Mouse (Mus musculus) lung, postnatal 0 days (tissue): ENCODE results near the gene St6galnac1.
"Not testable (repeated sequence)": the region's sequence is repeated elsewhere in the genome, so short reads cannot be mapped to it uniquely, and the experiment has no call there.

Experiments used
- CTCF ChIP-seq: IDR thresholded peaks from 2 replicates; pipeline ENCODE4 v1.5.1; 2016; ENCODE audit warnings: antibody characterized with exemption, mild to moderate bottlenecking
- EP300 ChIP-seq: IDR thresholded peaks from 2 replicates; pipeline ENCODE4 v1.6.1; 2016; ENCODE audit warnings: antibody characterized with exemption, mild to moderate bottlenecking, control low read depth

GRCm38 (mm10) chr11:116731060-116731580, 44.2 kb downstream of the St6galnac1 start:
- not testable (repeated sequence) for TF ChIP-seq EP300, CTCF
